Mouse (Mus musculus) hindbrain, embryonic 10.5 days (tissue): ENCODE data around the gene Disc1. TPM values are rescaled to one million over a fixed set of nuclear protein-coding genes. Genes with fewer than 3 reads are reported as not detected.

Experiments used
- DNase-seq: peaks from one replicate; pipeline ENCODE4 v3.0.0-alpha.2; 2017; ENCODE audit warnings: low spot score
- H3K27ac ChIP-seq: fragments of 300-500 bp; sonication (generic); 2 replicates; pipeline ENCODE4 v1.5.1; 2016; ENCODE audit warnings: mild to moderate bottlenecking, moderate library complexity
- H3K27me3 ChIP-seq: fragments of 300-500 bp; sonication (generic); 2 replicates; pipeline ENCODE4 v1.6.1; 2016; ENCODE audit warnings: mild to moderate bottlenecking; ENCODE audit not compliant: poor library complexity, insufficient read depth, severe bottlenecking
- H3K36me3 ChIP-seq: fragments of 300-500 bp; sonication (generic); 2 replicates; pipeline ENCODE4 v1.6.1; 2016; ENCODE audit warnings: mild to moderate bottlenecking, moderate library complexity
- H3K4me1 ChIP-seq: fragments of 300-500 bp; sonication (generic); replicated peaks from 2 replicates; pipeline ENCODE4 v1.6.1; 2016; ENCODE audit warnings: mild to moderate bottlenecking
- H3K4me3 ChIP-seq: fragments of 300-500 bp; sonication (generic); 2 replicates; pipeline ENCODE4 v1.5.1; 2016; ENCODE audit warnings: mild to moderate bottlenecking, moderate library complexity
- H3K9me3 ChIP-seq: fragments of 300-500 bp; sonication (generic); 2 replicates; pipeline ENCODE4 v1.6.1; 2016; ENCODE audit warnings: mild to moderate bottlenecking, moderate library complexity
- WGBS: fragments of 180-500 bp; shearing (Covaris S2); methylation state at CpG from one replicate; pipeline ENCODE4 v1.1.7; 2016; 5-methylcytosine and 5-hydroxymethylcytosine counted together
- polyA plus RNA-seq: library from polyadenylated mRNA; unstranded; fragments of >200 nt; fragmentation: Nextera tagmentation; extraction: Ambion mirVana; gene quantifications from 2 replicates; pipeline ENCODE4 v1.2.1, GENCODE M21; 2016

Disc1 gene
- polyA plus RNA-seq, 1 experiment from 2014 or later, result 2.1 TPM

GRCm38 (mm10) chr8:125175661-125176060 lies 121.7 kb downstream of the Disc1 start:
- no peaks in the 10 kb centered on the region for H3K27me3 ChIP-seq
- H3K27ac ChIP-seq, result no peak overlapping the region
- no peak for DNase-seq
- 85% methylated on average over 4 of the region's 4 CpGs for WGBS
- no peaks in the 10 kb centered on the region for H3K36me3 ChIP-seq
- peaks cover 4% of the 10 kb centered on the region; the same call in 1 of the 2 replicates for H3K4me1 ChIP-seq
- H3K4me3 ChIP-seq, result no peak overlapping the region
- no peaks in the 10 kb centered on the region for H3K9me3 ChIP-seq

GRCm38 (mm10) chr8:125177091-125177490 lies 123.1 kb downstream of the Disc1 start:
- WGBS, result 86% methylated on average over 6 of the region's 6 CpGs
- Histone ChIP-seq H3K27me3 (no peaks in the 10 kb centered on the region), H3K9me3 (no peaks in the 10 kb centered on the region), H3K4me3 (no peak overlapping the region), H3K4me1 (peaks cover 4% of the 10 kb centered on the region; the same call in 1 of the 2 replicates), H3K27ac (no peak overlapping the region), H3K36me3 (no peaks in the 10 kb centered on the region)
- no peak for DNase-seq

GRCm38 (mm10) chr8:125177958-125178357 lies 124.0 kb downstream of the Disc1 start:
- Histone ChIP-seq H3K9me3 (no peaks in the 10 kb centered on the region), H3K4me3 (no peak overlapping the region), H3K4me1 (peaks cover 4% of the 10 kb centered on the region; the same call in 1 of the 2 replicates), H3K36me3 (no peaks in the 10 kb centered on the region), H3K27me3 (no peaks in the 10 kb centered on the region), H3K27ac (no peak overlapping the region)
- 86% methylated on average over 8 of the region's 8 CpGs for WGBS
- DNase-seq, result no peak

- H3K9me3 ChIP-seq, result no peaks in the 10 kb centered on the region
- peak; percentile 87 for DNase-seq
- 22% methylated on average over 17 of the region's 17 CpGs for WGBS
- no peak overlapping the region for H3K4me3 ChIP-seq
- H3K36me3 ChIP-seq, result no peaks in the 10 kb centered on the region
- peak overlapping the region; percentile 64; the same call in 1 of the 2 replicates for H3K27ac ChIP-seq
- H3K27me3 ChIP-seq, result 0 out of 2 replicates have a peak, but pooled peaks cover 4% of the 10 kb centered on the region
- peaks cover 16% of the 10 kb centered on the region for H3K4me1 ChIP-seq
Measured at GRCm38 (mm10) chr8:125183548-125184451, 129.8 kb downstream of the Disc1 start.

- no peaks in the 10 kb centered on the region for H3K9me3 ChIP-seq
- peaks cover 16% of the 10 kb centered on the region for H3K4me1 ChIP-seq
- H3K36me3 ChIP-seq, result no peaks in the 10 kb centered on the region
- no peak overlapping the region for H3K27ac ChIP-seq
- no peak for DNase-seq
- H3K27me3 ChIP-seq, result 0 out of 2 replicates have a peak, but pooled peaks cover 6% of the 10 kb centered on the region
- WGBS, result 73% methylated on average over 9 of the region's 9 CpGs
- H3K4me3 ChIP-seq, result no peak overlapping the region
Measured at GRCm38 (mm10) chr8:125184452-125184817, 130.4 kb downstream of the Disc1 start.

GRCm38 (mm10) chr8:125184881-125185280 lies 130.9 kb downstream of the Disc1 start:
- Histone ChIP-seq H3K27me3 (0 out of 2 replicates have a peak, but pooled peaks cover 6% of the 10 kb centered on the region), H3K27ac (no peak overlapping the region), H3K4me1 (peaks cover 16% of the 10 kb centered on the region), H3K9me3 (no peaks in the 10 kb centered on the region), H3K36me3 (no peaks in the 10 kb centered on the region), H3K4me3 (no peak overlapping the region)
- WGBS, result 65% methylated on average over 1 of the region's 1 CpGs
- no peak for DNase-seq

- DNase-seq, result no peak
- no peak overlapping the region for H3K27ac ChIP-seq
- WGBS, result 43% methylated on average over 10 of the region's 10 CpGs
- H3K9me3 ChIP-seq, result no peaks in the 10 kb centered on the region
- peaks cover 15% of the 10 kb centered on the region; the same call in 1 of the 2 replicates for H3K27me3 ChIP-seq
- no peak overlapping the region for H3K4me3 ChIP-seq
- H3K36me3 ChIP-seq, result no peaks in the 10 kb centered on the region
- H3K4me1 ChIP-seq, result peaks cover 22% of the 10 kb centered on the region
Measured at GRCm38 (mm10) chr8:125187044-125187443, 133.0 kb downstream of the Disc1 start.

GRCm38 (mm10) chr8:125193701-125194100 lies 139.7 kb downstream of the Disc1 start:
- no peaks in the 10 kb centered on the region for H3K36me3 ChIP-seq
- H3K27me3 ChIP-seq, result peaks cover 17% of the 10 kb centered on the region
- no peak for DNase-seq
- peaks cover 41% of the 10 kb centered on the region for H3K4me1 ChIP-seq
- no peak overlapping the region for H3K27ac ChIP-seq
- no peak overlapping the region for H3K4me3 ChIP-seq
- WGBS, result 90% methylated on average over 5 of the region's 5 CpGs
- H3K9me3 ChIP-seq, result no peaks in the 10 kb centered on the region

GRCm38 (mm10) chr8:125195121-125195520 lies 141.1 kb downstream of the Disc1 start:
- DNase-seq, result no peak
- 61% methylated on average over 9 of the region's 9 CpGs for WGBS
- Histone ChIP-seq H3K36me3 (no peaks in the 10 kb centered on the region), H3K27ac (0 out of 2 replicates have a peak overlapping the region, but pooled peaks have one; percentile 50), H3K4me3 (no peak overlapping the region), H3K27me3 (peaks cover 16% of the 10 kb centered on the region), H3K4me1 (peaks cover 51% of the 10 kb centered on the region), H3K9me3 (no peaks in the 10 kb centered on the region)

GRCm38 (mm10) chr8:125196573-125197094 lies 142.6 kb downstream of the Disc1 start:
- 0 out of 2 replicates have a peak overlapping the region, but pooled peaks have one; percentile 8 for H3K27ac ChIP-seq
- no peak for DNase-seq
- H3K9me3 ChIP-seq, result no peaks in the 10 kb centered on the region
- WGBS, result 86% methylated on average over 14 of the region's 14 CpGs
- H3K4me1 ChIP-seq, result peaks cover 57% of the 10 kb centered on the region
- H3K27me3 ChIP-seq, result peaks cover 8% of the 10 kb centered on the region
- no peak overlapping the region for H3K4me3 ChIP-seq
- no peaks in the 10 kb centered on the region for H3K36me3 ChIP-seq

- Histone ChIP-seq H3K4me3 (no peak overlapping the region), H3K4me1 (peaks cover 58% of the 10 kb centered on the region), H3K27me3 (peaks cover 8% of the 10 kb centered on the region), H3K9me3 (no peaks in the 10 kb centered on the region), H3K36me3 (no peaks in the 10 kb centered on the region), H3K27ac (peak overlapping the region; percentile 69; the same call in 1 of the 2 replicates)
- 67% methylated on average over 7 of the region's 7 CpGs for WGBS
- DNase-seq, result no peak
Measured at GRCm38 (mm10) chr8:125197341-125198002, 143.5 kb downstream of the Disc1 start.

- Histone ChIP-seq H3K27ac (peak overlapping the region; percentile 69), H3K27me3 (peaks cover 4% of the 10 kb centered on the region), H3K9me3 (no peaks in the 10 kb centered on the region), H3K4me3 (no peak overlapping the region), H3K36me3 (no peaks in the 10 kb centered on the region), H3K4me1 (peaks cover 58% of the 10 kb centered on the region)
- DNase-seq, result no peak
- WGBS, result 75% methylated on average over 9 of the region's 9 CpGs
Measured at GRCm38 (mm10) chr8:125198420-125199196, 144.6 kb downstream of the Disc1 start.
